Mouse (Mus musculus) hindbrain, embryonic 10.5 days (tissue): Measurements from ENCODE around the gene Crabp2. TPM values are rescaled to one million over a fixed set of nuclear protein-coding genes. Genes with fewer than 3 reads are reported as not detected.

Experiments used
- DNase-seq: peaks from one replicate; pipeline ENCODE4 v3.0.0-alpha.2; 2017; ENCODE audit warnings: low spot score
- H3K27ac ChIP-seq: fragments of 300-500 bp; sonication (generic); 2 replicates; pipeline ENCODE4 v1.5.1; 2016; ENCODE audit warnings: mild to moderate bottlenecking, moderate library complexity
- H3K27me3 ChIP-seq: fragments of 300-500 bp; sonication (generic); 2 replicates; pipeline ENCODE4 v1.6.1; 2016; ENCODE audit warnings: mild to moderate bottlenecking; ENCODE audit not compliant: poor library complexity, insufficient read depth, severe bottlenecking
- H3K36me3 ChIP-seq: fragments of 300-500 bp; sonication (generic); 2 replicates; pipeline ENCODE4 v1.6.1; 2016; ENCODE audit warnings: mild to moderate bottlenecking, moderate library complexity
- H3K4me1 ChIP-seq: fragments of 300-500 bp; sonication (generic); replicated peaks from 2 replicates; pipeline ENCODE4 v1.6.1; 2016; ENCODE audit warnings: mild to moderate bottlenecking
- H3K4me3 ChIP-seq: fragments of 300-500 bp; sonication (generic); 2 replicates; pipeline ENCODE4 v1.5.1; 2016; ENCODE audit warnings: mild to moderate bottlenecking, moderate library complexity
- H3K9me3 ChIP-seq: fragments of 300-500 bp; sonication (generic); 2 replicates; pipeline ENCODE4 v1.6.1; 2016; ENCODE audit warnings: mild to moderate bottlenecking, moderate library complexity
- WGBS: fragments of 180-500 bp; shearing (Covaris S2); methylation state at CpG from one replicate; pipeline ENCODE4 v1.1.7; 2016; 5-methylcytosine and 5-hydroxymethylcytosine counted together
- polyA plus RNA-seq: library from polyadenylated mRNA; unstranded; fragments of >200 nt; fragmentation: Nextera tagmentation; extraction: Ambion mirVana; gene quantifications from 2 replicates; pipeline ENCODE4 v1.2.1, GENCODE M21; 2016

Gene Crabp2
- polyA plus RNA-seq, 1 experiment from 2014 or later, result 1,072 TPM

DNA sequence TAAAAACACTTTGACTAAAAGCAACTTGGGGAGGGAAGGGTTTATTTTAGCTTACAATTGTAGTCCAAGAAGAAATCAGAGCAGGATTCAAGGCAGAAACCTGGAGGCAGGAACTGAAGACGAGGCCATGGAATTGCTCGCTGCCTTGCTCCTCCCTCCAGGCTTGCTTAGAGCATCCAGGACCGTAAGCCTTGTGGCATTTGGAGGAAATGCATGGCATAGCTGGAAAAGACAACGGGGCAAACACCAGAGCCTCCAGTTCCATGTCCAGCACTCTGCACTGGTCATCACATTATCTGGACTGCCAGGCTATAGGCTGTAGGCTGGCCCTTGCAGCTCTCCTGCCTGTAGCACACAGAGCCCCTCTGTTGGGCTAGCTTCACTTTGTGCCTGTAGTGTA, 14.0 kb upstream of the Crabp2 start:
- H3K36me3 ChIP-seq, result peaks cover 85% of the 10 kb centered on the region
- H3K9me3 ChIP-seq, result no peaks in the 10 kb centered on the region
- H3K27me3 ChIP-seq, result no peaks in the 10 kb centered on the region
- peaks cover 42% of the 10 kb centered on the region for H3K4me1 ChIP-seq
- no peak for DNase-seq
- 78% methylated on average over 4 of the region's 4 CpGs for WGBS
- no peak overlapping the region for H3K27ac ChIP-seq
- H3K4me3 ChIP-seq, result no peak overlapping the region

DNA sequence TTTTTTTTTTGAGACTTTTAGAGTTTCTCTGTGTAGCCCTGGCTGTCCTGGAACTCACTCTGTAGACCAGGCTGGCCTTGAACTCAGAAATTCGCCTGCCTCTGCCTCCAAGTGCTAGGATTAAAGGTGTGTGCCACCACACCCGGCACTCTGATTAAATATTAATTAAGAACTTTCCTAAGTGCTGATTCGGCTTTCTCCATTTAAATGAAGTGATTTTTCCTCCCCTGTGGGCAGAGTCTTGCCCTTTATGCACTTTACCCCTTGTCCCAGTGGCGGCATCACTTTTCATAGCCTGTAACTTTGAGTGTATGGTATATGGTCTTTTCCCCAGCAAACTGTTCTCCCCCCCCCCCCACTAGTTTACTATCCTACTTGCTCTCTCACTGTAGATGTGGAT, 13.3 kb upstream of the Crabp2 start:
- DNase-seq, result no peak
- Histone ChIP-seq H3K9me3 (no peaks in the 10 kb centered on the region), H3K27ac (no peak overlapping the region), H3K36me3 (peaks cover 92% of the 10 kb centered on the region), H3K4me1 (peaks cover 41% of the 10 kb centered on the region), H3K4me3 (no peak overlapping the region), H3K27me3 (no peaks in the 10 kb centered on the region)
- 81% methylated on average over 4 of the region's 4 CpGs for WGBS

DNA sequence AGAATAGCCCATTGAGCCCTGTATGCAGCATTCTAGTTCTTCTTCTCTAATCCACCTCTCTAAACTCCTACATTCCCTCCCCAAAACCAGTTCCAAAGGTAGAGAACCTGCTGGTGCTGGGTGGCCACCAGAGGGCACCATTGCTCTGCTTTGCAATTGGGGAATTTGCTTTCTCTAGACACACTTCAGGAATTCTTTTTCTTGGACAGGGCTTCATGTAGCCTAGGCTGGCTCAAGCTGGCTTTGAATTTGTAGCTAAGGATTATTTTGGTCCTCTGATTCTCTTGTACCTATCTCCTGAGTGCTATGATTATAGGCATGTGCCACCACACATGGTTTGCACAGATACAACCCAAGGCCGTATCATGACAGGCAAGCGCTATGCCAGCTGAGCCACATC, 12.7 kb upstream of the Crabp2 start:
- peaks cover 98% of the 10 kb centered on the region for H3K36me3 ChIP-seq
- H3K9me3 ChIP-seq, result no peaks in the 10 kb centered on the region

DNA sequence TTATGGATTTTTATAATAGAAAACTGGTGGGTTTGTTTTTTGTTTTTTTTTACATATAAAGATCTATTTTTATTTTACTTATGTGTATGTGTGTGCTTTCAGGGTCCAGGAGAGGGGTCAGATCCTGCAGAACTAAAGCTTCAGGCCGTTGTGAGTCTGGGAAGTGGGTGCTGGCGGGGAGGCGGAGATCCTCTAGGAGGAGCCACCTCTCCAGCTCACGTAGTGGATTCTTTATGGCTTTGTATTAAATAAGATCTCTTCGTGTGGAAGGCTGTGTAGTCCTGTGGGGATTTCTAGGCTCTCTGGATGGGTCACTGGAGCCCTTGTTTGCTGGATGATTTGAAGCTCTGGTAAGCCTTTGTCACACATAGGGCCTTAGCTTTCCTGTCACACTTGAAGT, 7.9 kb upstream of the Crabp2 start:
- 76% methylated on average over 5 of the region's 5 CpGs for WGBS
- peaks cover 32% of the 10 kb centered on the region for H3K4me1 ChIP-seq
- no peaks in the 10 kb centered on the region for H3K27me3 ChIP-seq
- H3K4me3 ChIP-seq, result no peak overlapping the region
- H3K36me3 ChIP-seq, result peaks cover 88% of the 10 kb centered on the region
- H3K9me3 ChIP-seq, result no peaks in the 10 kb centered on the region
- no peak overlapping the region for H3K27ac ChIP-seq
- no peak for DNase-seq

More for the DNA sequence above, 12.7 kb upstream of the Crabp2 start:
- Histone ChIP-seq H3K27ac (peak overlapping the region; percentile 40), H3K4me1 (peaks cover 36% of the 10 kb centered on the region), H3K27me3 (no peaks in the 10 kb centered on the region), H3K4me3 (no peak overlapping the region)
- 98% methylated on average over 2 of the region's 2 CpGs for WGBS
- DNase-seq, result peak; percentile 85

DNA sequence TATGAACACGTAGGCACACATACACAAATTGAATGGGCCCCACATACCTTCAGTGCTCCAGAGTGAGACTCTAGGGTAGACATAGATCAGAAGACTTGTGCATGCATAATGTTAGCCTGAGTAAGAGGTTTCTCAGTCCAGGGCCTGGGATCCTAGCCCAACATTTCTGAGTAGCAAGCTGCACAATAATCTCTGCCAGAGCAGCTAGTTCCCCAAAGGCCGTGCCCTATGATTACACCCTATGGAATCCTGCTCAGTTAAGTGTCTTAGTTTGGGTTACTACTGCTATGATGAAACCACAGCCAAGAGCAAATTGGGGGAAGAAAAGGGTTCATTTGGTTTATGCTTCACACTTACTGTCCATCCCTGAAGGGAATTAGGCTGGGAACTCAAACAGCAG, 6.0 kb upstream of the Crabp2 start:
- Histone ChIP-seq H3K27me3 (no peaks in the 10 kb centered on the region), H3K4me1 (peaks cover 42% of the 10 kb centered on the region), H3K9me3 (no peaks in the 10 kb centered on the region), H3K4me3 (no peak overlapping the region), H3K27ac (no peak overlapping the region), H3K36me3 (peaks cover 70% of the 10 kb centered on the region)
- DNase-seq, result no peak
- WGBS, result 99% methylated on average over 2 of the region's 2 CpGs

DNA sequence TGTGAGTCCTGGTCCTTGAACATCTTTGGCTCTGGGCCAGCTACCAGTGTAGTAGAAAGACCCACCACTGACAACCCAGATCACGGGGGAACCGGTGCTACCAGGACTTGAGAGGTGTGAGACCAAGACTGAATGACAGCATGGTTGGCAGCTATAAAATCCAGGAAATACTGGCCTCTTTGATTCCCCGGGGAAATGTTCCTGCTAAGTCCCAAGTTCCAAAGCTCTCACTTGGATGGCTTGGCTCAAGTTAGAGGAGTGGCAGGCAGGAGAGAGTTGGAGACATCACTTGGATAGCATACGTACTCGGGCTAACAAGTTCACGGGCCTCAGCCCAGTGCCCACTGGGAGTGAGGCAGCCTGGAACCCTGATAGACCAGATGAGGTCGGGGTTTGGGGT, 4.9 kb upstream of the Crabp2 start:
- Histone ChIP-seq H3K36me3 (peaks cover 59% of the 10 kb centered on the region), H3K4me3 (no peak overlapping the region), H3K27me3 (no peaks in the 10 kb centered on the region), H3K9me3 (no peaks in the 10 kb centered on the region), H3K4me1 (peaks cover 53% of the 10 kb centered on the region), H3K27ac (0 out of 2 replicates have a peak overlapping the region, but pooled peaks have one; percentile 23)
- 86% methylated on average over 7 of the region's 7 CpGs for WGBS
- no peak for DNase-seq

DNA sequence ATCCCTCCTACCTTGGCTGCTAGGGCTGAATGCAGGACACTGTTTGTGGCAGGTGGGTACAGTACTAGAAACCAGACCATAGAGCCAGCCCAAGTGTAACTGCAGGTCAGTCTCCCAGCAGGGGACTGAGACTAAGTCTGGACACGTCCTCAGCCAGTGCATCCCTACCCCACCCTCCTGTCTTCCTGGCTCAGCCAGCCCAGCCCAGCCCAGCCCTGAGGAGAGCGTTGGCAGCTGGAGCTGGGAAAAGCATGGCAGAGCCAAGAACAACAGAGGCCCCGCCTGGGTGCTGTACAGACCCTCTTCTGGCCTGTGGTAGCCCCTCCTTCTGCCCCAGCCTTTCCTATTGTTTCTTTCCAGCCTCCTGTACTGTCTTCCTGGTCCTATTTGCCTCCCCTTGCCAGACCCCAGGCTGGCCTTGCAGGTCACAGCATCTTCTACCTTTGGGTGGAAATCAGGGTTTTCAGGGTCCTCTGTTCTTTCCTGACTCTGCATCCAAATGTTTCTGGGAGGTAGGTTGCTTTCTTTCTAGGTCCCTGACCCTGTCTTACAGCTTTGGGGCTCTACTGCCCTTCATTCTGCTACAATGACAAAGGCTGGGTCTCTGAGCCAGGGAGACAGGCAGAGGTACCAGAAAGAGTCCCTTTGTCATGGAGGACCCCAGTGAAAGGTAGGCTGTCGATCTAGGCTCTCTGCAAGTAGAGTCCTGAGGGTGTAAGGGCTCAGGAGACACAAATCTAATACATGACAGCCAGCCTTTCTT, 3.4 kb upstream of the Crabp2 start:
- Histone ChIP-seq H3K9me3 (no peaks in the 10 kb centered on the region), H3K4me3 (peak overlapping the region; percentile 75), H3K27me3 (no peaks in the 10 kb centered on the region), H3K27ac (peak overlapping the region; percentile 97), H3K4me1 (peaks cover 68% of the 10 kb centered on the region), H3K36me3 (peaks cover 44% of the 10 kb centered on the region)
- peak; percentile 43 for DNase-seq
- WGBS, result 16% methylated on average over 4 of the region's 4 CpGs

DNA sequence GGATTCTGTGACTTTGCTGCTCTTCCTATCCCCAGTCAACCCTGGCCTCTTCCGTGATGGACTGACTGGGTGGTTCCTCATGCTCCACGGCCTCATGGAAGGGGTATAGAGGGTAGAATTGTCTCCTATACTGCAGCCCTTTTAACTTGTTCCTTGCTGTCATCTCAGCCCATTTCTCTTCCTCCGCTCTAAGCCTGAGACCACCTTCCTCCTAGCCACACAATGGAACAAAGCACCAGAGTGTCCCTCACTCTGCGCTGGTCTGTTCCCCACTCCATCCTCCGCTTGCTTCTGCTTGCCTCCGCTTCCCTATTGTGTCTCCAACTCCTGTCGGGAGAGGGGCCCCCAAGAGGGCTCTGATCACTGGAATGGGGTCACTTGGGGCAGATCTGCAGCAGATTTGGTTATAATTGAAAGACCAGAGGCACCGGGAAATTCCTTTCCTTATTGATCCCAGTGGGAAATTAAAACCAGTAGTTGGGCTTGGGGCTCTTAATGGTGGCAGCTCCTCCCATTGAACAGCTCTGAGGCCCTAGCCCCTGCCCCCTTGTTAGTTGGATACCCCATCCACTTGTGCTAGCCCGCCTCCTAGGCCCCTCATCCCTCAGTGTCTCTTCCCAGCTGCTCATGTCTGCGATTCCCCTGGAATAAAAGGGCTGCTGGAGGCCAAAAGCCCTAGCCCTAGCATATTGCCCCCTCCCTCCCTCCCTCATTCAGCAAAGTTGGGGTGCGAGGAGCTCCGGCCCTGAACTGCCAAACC, 2.5 kb upstream of the Crabp2 start:
- DNase-seq, result peak; percentile 66
- Histone ChIP-seq H3K27ac (peak overlapping the region; percentile 97), H3K27me3 (no peaks in the 10 kb centered on the region), H3K9me3 (no peaks in the 10 kb centered on the region), H3K36me3 (peaks cover 35% of the 10 kb centered on the region), H3K4me1 (peaks cover 77% of the 10 kb centered on the region), H3K4me3 (peak overlapping the region; percentile 75)
- WGBS, result 2% methylated on average over 12 of the region's 12 CpGs

DNA sequence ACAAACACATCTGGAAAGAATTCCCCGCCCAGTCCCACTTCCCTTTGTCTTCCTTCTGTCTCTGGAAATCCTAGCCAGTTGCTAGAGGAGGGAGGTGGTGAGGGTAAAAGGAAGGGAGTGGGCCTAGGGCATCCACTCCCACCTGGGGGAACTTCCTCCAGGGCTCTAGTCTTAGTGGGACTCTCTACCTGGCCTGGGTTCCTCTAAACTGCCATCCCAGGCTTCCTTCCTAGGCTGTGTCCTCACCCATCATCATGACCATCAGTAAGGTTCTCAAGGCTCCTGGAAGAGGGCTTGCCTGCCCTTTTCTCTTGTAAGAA, 2.0 kb upstream of the Crabp2 start:
- Histone ChIP-seq H3K36me3 (peaks cover 32% of the 10 kb centered on the region), H3K4me1 (peaks cover 82% of the 10 kb centered on the region), H3K9me3 (no peaks in the 10 kb centered on the region), H3K27me3 (no peaks in the 10 kb centered on the region), H3K27ac (peak overlapping the region; percentile 97), H3K4me3 (peak overlapping the region; percentile 75)
- DNase-seq, result no peak
- WGBS, result 9% methylated on average over 1 of the region's 1 CpGs

DNA sequence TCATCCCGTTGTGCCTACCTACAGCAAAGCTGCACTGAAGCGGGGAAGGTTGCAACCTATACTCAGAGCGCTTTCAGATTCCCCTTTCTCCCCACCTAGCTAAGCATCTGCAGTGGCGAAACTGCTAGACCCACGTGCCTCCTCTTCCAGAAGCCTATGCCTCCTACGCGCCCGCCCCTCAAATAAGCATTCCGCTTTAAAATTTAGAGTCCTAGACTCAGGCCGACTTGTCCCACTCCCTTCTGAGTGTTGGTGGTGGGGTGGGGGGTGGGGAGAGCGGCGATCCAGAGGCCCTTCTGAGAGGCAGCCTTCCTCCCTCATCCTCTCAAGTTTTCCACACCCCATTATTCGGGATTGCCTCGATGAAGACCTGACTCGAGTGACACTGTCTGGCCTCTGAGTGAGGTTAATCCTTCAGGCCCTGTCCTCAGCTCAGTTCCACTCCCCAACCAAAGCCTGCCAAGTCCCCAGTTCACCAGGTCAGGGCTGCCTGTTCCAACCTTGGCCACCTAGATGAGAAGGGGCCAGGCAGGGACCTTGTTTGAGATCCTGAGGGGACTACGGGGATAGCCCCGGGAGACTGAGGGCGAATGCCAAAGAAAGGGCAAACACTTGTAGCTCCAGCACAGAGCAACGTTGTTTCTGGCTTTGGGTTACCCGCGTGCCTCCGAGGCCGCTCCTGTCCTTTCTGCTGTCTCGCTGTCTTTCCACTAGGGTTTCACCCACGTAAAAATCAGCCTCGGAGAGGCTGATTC, 1.2 kb upstream of the Crabp2 start:
- Histone ChIP-seq H3K9me3 (no peaks in the 10 kb centered on the region), H3K4me3 (peak overlapping the region; percentile 75), H3K27me3 (no peaks in the 10 kb centered on the region), H3K4me1 (peaks cover 90% of the 10 kb centered on the region), H3K27ac (peak overlapping the region; percentile 97), H3K36me3 (peaks cover 32% of the 10 kb centered on the region)
- DNase-seq, result no peak
- WGBS, result 1% methylated on average over 26 of the region's 26 CpGs

DNA sequence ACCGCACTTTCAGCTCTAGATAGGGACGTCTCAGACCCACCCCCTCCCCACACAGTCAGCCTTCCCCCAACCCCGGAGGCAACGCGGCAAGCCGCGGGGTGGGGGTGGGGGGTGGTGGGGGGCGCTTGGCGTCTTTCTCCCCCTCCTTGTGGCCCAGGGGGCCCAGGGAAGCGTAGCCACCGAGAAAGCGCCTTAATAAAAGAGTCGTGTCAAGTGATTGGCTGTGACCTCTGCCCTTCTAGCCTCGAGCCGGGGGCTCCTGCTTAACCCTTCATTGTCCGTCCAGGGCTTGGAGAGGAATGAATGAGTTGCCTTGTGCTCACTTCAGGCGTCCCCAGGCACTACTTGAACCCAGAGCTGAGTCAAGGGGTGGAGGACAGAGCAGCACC, 661 bp upstream of the Crabp2 start:
- under 1% methylated on average over 17 of the region's 17 CpGs for WGBS
- Histone ChIP-seq H3K27me3 (no peaks in the 10 kb centered on the region), H3K9me3 (no peaks in the 10 kb centered on the region), H3K27ac (peak overlapping the region; percentile 97), H3K4me1 (peaks cover 95% of the 10 kb centered on the region), H3K36me3 (peaks cover 32% of the 10 kb centered on the region), H3K4me3 (peak overlapping the region; percentile 75)
- DNase-seq, result peak; percentile 92

DNA sequence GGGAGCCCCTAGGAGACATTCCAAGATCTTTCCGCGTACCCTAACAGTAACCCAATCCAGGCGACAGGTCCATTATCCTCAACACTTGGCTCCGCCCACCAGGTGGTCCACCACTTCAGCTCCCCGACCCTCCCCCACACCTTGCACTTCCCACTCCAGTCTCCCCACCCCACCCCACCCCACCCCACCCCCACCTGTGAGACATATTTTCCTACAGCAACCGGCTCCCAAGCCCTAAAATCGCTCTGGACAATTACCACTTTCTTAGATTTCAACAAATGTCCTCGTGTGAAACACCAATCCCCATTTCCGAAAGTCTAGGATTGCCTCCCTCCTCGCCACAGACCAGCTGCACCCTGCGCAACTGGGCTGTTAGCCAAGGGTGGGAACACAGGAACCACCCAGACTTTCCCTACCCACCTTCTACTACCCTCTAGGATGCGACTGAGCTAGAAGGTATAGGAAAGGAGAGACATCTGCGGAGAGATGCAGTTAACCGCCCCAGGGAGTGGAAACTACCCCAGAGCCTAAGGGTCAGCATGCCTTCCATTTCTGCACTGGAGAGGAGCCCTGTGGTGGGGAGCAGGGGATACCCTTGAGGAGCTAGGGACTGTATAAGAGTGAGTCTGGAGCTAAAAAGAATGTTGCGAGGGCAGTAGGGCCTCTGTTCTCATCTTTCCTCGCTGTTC, 944 bp downstream of the Crabp2 start:
- H3K4me3 ChIP-seq, result peak overlapping the region; percentile 75
- WGBS, result under 1% methylated on average over 16 of the region's 16 CpGs
- H3K27me3 ChIP-seq, result no peaks in the 10 kb centered on the region
- peaks cover 93% of the 10 kb centered on the region for H3K4me1 ChIP-seq
- peak; percentile 41 for DNase-seq
- H3K27ac ChIP-seq, result peak overlapping the region; percentile 97
- H3K9me3 ChIP-seq, result no peaks in the 10 kb centered on the region
- H3K36me3 ChIP-seq, result peaks cover 33% of the 10 kb centered on the region
